Mouse (Mus musculus) megakaryocyte, adult 5-6 weeks (primary cell): Measurements from ENCODE around the gene Psmc1. TPM values are rescaled to one million over a fixed set of nuclear protein-coding genes. Genes with fewer than 3 reads are reported as not detected.
A peak's percentile ranks its signal among the peaks of the same experiment; 100 is the strongest.

Source experiments
- ATAC-seq: 2 replicates; pipeline ENCODE4 v1.8.0; 2016; ENCODE audit warnings: mild to moderate bottlenecking, inconsistent platforms; ENCODE audit not compliant: poor library complexity, severe bottlenecking
- total RNA-seq, 2 experiments: library from RNA; stranded (forward) in 1 of 2; stranded (reverse) in 1 of 2; fragments of 153-499, 151-499 nt in 1 of 2; fragments of 221-1000, 200-1000 nt in 1 of 2; gene quantifications; 2 replicates each; pipeline versions ENCODE4 v1.2.3 to v1.2.4; 2015 to 2017

The Psmc1 gene
- 151 and 157 TPM in 2 replicates for total RNA-seq (2015)
- 154 and 189 TPM in 2 replicates for total RNA-seq (2017)

DNA sequence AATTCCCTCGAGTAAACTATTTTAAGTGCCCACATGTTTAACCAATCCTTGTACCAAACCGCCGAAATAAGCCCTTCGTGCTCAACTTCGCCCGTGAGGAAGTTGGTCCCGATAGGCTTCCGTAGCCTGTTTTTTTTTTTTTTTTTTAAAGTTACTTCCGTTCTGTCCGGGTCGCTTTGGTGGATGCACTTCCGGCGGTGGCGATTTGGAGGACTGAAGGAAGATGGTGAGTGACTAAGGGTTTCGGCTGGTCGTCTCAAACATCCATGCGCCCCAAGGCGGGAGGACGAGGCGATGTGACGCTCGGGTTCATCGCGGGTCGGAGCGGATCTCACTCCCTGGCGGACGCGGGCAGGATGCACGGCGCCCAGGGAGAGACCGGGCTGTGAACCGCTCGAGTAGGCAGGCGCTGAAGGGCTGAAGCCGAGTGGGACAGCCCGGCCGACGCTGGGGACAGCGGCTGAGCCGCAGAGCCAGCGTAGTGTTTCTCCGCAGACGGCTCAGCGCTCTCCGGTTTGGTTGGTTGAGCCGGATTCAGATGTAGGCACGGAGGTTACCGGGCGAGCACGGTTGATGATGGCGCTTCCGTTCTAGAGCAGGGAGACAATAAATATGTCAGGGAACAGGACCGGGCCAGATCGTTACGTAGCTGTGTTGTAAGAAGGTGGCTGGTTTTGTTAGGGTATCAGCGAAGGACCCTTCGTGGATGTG lies at the start of gene Psmc1:
Gene Psmc1, plus strand, starts transcription at position 169 of the 711 bp plus-strand sequence.
- peak; percentile 88 for ATAC-seq

DNA sequence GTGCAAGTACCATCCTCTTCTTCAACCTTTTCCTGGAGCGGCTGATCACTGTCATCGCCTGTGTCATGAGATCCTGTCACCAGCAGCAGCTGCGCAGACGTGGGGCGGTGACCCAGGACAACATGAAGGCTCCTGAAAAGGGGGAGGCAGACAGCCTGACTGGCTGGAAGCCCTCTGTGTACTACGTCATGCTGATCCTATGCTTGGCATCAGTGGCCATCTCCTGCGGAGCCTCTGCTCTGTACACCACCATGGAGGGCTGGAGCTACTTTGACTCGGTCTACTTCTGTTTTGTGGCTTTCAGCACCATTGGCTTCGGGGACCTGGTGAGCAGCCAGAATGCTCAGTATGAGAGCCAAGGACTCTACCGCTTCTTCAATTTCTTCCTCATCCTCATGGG lies 48.9 kb upstream of the Psmc1 start:
- ATAC-seq, result no peak

DNA sequence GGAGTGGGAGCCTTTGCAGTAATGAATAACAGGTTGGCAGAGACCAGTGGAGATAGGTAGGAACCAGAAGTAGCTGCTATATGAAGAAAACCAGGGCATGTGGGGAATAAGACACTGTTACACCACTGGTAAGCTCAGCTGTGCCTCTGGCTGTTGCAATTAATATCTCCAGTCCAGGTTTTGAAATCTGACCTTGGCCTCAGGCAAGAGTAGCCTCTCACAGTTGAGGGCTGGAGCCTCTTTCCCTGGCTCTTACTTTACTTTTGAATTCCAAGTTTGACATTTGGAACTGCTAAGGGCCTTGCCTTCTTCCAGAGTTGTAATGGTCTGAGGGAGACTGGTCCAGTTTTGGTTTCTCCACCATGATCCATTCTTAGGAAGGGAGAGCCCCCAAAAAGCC lies 48.1 kb upstream of the Psmc1 start:
- no peak for ATAC-seq

DNA sequence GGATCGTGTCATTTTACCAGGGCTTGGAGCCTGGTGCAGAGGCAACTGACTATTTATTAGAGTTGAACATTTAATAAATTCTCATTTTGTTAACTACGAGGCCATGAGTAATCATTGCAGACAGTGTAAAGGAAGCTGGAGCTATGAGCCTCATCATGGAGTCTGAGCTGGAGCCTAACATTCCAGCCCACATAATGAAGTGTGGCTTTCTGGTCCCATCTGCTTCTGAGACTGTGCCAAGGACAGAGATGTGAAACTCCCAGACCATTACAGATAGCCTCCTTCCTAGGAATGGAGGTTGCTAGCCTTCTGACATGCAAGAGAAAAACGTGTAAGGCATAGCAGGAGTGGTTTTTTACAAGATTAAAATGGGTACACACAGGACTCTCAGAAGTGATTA lies 47.4 kb upstream of the Psmc1 start:
- no peak for ATAC-seq

DNA sequence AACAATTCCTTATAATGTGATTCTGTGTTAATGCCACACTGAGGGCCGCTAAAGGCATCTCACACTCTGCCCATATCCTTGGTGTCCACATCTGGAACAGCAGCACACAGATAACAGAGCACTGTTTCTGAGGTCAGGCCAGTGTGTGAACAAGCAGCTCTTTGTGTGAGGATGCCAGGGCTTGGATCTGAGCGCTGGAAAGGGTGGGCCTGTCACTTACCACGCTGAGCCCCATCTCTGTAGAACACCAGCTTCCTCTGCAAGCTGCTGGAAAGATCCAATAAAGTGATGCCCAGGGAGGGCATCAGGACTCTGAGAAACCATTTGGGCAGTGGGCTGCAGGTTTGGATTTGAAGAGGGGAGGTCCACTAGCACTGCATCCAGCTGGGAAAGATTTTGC lies 44.8 kb upstream of the Psmc1 start:
- ATAC-seq, result no peak

DNA sequence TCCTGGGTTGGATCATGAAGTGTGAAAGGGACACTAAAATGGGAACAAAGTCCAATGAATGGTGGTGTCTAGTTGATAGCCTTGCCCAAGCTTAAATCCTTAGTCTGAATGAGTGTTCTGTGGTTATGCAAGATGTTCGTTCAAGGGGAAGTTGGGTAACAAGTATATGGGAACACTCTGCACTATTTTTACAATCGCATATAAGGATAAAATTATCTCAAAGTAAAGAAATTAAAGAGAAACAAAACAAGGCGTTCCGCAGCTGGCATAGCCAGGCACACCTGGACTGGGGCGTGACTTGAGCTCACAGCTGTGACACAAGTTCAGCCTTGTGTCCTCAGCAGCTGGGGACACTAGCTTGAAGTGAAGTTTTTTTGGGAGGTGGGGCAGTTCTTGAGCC lies 42.5 kb upstream of the Psmc1 start:
- peak; percentile 94 for ATAC-seq

DNA sequence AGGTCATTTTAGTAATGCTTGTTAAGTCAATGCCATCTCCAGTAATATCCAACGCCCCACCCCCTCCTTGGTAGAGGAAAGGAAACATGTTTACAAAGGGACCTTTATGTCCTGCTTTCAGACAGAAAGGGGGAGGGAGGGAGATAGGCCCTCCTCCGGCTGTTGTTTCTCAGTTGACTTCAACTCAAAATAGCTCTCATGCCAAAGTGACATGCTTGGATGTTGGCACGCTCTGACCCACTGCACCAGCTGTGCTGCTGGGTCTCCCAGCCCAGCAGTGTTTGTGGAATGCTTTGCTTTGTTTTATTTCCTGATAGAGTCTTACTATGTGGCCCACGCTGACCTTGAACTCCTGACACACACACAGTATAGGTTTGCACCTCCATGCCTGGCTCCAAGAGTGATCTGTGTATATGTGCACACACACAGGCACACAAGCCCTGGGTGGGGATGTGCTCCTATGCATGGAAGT lies 36.7 kb upstream of the Psmc1 start:
- ATAC-seq, result no peak

DNA sequence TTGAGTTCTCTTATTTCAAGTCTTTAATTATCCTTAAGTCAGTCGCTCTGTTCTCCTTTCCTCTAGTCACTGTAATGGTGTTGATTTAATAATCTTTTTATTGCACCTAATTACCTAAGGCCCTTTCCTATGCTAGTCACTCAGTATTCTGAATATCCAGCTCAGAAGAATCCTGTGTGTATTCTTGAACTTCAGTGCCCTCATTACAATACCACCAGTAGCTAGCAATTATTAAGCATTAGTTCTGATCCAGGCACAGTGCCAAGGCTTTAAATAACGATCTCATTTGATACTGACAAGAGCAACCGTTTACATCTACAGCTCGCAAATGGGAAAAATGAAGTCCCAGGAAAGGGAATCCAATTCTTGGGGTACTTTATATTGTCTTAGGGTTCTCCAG lies 34.2 kb upstream of the Psmc1 start:
- ATAC-seq, result no peak

DNA sequence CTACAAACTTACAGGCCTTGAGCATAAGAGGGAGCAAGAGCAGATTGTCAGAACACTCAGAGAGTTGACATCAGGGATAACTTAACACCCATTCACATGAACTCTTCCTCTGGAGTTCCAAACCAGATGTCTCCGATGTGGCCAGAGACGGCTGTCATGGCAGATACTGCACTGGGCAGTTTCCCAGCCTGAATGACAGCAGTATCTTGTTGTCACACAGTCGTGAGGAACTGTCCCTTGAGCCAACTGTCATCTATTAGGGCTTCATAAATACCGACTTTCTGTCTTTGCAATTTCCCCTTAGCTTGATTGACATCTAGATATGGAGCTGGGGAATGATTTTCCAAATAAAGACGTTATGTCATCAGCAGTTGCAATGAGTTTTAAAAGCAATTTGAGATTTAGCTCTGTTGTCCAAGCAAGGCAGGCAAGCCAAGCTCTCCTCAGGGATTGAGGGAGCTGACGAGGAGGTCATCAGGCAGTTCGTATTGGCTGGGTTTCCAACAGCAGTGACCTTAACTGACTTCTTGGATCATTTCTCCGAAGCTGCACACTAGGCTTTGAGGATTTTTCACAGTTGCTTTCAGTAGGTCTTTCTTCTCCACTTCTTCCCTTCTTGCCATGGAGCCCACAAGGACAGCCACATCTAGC lies 30.2 kb upstream of the Psmc1 start:
- no peak for ATAC-seq

DNA sequence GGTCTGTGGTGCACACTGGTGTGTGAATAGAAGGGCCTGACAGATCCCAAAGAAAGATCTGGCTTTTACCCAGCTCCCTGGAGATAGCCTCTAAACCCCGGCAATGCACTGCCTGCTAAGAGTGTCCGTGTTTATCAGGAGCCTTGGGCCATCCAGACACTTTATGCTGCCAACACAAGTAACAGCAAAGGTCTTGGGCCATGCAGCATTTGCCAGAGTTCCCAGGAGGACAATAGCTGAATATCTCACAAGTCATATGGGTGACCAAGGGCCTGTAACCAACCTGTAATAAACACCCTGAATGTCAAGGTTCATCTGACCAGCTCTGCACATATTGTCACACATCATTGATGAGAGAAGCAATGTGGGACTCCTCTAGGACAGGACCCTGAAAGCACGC lies 21.9 kb upstream of the Psmc1 start:
- ATAC-seq, result no peak

DNA sequence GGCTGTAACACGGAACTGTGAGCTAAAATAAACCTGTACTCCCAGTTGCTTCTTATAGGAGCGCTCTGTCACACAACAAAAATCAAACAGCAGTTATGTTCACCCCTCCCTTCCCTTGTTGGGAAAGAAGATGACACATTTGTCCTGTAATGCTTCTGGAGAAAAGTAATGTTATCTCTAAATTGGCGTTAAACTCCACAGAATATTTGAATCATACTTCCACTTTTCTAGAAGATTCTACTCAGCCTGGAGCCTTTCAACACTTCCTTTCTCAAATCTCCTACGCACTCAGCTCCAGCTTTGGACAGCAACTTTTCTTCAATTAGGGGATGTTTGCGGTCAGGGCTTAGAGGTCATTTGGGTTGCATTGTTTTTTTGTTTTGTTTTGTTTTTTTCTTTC lies 20.7 kb upstream of the Psmc1 start:
- ATAC-seq, result peak; percentile 89

DNA sequence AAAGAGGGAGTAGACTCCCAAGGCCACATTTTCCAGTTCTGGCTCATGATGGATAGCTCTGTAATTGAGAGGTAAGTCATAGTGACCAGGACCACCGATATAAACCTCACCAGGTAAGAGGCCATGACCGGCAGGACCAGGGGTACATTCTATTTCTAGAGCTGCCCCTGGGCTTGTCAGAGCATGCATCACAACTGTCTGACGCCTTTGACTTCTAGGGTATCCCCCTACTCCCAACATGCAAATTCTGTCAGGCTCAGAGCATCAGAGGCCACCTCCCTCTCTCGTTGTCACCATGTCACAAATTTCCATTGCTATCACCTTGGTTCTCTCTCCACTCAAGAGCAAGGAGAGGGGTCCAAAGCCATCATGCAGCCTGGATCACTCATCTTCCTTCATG lies 19.2 kb upstream of the Psmc1 start:
- no peak for ATAC-seq

DNA sequence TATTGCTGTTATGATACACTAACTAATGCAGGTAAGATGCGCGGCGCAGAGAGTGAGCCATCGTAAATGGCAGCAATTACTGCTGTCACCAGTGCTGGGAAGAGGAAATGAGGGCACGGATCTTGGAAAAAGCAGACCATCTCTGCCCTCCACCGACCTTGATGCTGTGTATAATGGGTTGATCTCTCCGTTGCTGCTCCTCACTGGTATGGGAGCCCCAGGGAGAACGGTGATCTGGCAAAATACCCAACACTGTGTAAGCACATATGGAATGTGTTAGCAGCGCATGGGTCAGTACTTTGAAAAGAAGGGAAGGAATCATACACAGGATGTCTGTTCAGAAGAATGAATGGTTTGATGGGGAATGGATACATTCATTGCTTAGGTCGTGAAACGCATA lies 16.9 kb upstream of the Psmc1 start:
- no peak for ATAC-seq

DNA sequence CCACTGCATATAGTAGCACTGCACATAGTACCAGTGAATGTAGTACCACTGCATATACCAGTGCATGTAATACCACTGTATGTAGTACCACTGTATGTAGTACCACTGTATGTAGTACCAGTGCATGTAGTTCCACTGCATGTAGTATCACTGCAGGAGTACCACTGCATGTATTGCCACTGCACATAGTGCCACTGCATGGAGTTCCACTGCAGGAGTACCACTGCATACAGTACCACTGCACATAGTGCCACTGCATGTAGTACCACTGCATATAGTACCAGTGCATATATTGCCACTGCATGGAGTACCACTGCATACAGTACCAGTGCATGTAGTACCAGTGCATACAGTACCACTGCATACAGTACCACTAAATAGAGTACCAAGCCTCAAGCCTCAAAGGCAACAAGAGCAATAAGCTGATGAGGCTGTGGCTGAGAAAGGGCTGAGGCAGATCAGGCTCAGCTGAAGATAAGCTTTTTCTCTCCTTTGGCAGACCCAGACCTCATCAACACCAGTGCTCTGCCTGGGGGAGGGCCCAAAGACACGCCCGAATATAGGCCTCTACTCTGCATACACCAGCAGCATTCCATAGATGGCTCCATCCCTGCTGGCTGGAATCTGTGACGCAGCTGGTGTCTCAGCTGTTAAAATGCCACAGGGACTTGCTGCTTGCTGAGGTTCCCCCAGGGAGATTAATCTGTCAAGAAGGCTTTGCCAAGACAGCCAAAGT lies 9.8 kb upstream of the Psmc1 start:
- no peak for ATAC-seq

DNA sequence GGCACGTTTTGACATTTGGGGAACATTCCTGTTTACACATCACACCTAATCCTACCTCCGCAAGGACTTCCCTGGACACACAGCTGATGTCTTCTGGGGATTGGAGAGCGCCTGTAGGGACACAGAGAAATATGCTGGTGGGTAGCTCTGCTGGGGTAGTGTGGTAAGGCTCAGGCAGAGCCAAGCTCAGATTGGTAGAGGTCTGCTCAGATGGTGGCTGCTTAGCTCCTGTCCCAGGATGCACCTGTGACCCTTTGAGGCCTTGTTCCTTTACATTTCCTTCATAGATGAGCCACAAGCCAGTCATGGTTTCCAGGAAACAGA lies 9.3 kb upstream of the Psmc1 start:
- no peak for ATAC-seq

DNA sequence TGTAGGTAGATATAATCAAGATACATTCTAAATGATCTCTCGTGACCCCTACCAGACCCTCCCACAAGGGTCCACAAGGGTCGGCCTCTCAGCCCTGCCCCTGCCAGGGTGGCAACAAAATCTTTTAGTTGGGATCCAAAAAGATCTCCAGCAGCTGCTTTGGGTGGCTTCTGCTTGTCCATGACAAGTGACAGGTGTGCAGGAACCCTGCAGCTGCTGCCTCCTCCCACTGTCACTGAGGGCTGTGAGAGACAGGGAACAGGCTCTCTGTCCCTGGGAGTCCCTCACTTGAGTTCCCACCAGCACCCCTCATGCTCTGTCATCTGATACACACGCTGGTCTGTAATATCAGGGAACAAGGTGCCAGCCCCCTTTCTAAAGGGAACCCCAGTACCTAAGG lies 8.3 kb upstream of the Psmc1 start:
- no peak for ATAC-seq

DNA sequence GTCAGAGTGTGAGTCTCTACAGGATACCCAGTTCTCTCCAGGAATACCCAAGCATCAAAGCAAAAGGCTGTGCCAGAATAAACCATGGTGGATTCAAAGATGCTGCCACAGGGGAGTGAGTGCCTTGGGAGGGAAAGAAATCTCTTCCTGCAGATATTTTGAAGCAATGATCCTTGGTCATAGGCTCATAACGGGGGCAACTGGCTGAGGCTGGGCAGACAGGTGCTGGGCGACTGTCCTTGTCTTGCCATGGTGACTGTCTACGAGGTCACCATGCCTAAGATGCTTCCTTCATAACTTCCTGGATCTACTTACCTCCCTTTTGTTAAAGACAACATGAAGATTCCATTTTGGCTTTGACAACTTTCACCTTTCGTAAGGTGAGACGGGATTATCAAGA lies 5.4 kb upstream of the Psmc1 start:
- ATAC-seq, result no peak

DNA sequence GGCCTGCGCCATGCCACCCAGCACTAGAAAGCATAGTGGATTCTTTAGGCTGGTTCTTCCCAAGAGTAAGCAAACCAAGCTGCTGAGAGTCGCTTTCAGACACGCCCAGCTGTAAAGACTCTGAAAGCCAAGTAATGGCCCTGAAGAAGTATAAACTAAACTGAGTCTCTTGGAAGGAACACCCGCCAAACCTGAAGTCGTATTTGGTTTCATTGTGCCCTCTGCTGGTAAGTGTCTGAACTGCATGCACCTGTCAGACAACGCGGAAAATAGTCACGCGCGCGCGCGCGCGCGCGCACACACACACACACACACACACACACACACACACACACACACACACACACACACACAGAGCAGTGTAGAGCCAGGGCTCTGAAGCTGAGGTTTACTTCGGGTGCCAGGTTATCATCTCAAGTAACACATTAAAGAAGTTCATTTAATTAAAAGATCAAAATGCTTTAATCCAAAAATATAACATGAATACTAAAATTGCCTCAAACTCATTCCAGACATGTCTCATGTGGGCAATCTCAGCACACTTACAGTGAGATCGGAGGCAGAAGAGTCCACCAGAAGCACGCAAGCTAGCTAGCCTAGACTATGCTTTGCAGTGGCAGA lies 3.6 kb upstream of the Psmc1 start:
- ATAC-seq, result peak; percentile 60

DNA sequence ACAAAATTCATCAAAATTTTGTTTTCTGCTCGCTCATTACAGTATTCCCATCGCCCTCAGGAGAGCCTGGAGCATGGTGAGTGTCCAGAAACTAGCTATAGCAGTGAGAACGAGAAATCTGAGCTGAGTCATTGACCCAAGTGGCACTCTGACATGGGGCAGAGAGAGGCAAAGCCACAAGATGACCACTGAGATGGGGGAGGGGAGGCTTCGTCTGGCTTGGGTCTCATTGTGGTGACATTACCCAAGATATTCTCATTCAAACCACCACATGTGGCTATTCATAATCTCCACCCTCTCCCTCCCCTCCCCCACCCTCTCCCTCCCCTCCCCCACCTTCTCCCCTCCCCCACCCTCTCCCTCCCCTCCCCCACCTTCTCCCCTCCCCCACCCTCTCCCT lies 2.5 kb upstream of the Psmc1 start:
- ATAC-seq, result no peak

DNA sequence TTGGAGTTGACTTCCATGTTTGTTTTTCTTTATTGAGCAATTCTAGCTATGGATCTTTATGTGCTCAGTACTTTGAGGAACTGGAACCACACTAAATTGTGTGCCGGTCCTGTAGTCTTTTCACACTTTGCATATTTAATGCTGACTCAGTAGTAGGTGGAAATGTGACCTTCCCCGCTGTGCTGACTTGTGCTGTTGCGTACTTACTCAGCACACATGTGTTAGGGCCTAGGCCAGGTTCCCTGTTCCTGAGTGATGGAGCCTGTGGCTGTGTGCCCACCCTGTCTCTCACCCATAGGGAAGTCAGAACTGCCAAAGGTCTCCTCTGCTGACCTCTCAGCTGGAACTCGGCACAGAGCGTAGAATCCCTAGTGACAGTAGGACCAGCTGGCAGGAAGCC lies 6.0 kb downstream of the Psmc1 start:
- ATAC-seq, result peak; percentile 82

DNA sequence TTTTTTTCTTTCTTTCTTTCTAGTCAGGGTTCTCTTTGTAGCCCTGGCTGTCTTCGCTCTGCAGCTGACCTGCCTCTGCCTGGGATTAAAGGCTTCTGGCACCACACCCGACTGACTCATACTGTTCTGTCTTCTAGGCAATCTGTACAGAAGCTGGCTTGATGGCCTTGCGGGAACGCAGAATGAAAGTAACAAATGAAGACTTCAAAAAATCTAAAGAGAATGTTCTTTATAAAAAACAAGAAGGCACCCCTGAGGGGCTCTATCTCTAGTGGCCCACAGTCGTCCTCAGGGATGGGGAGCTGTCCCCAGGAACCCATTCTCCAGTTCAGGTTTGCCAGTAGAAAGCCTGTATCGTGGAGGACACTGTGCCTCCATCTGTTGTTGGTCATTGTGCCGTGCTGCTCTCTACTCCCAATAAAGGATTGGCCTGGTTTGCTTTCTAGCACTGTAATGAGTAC lies 13.0 kb downstream of the Psmc1 start:
- ATAC-seq, result no peak

DNA sequence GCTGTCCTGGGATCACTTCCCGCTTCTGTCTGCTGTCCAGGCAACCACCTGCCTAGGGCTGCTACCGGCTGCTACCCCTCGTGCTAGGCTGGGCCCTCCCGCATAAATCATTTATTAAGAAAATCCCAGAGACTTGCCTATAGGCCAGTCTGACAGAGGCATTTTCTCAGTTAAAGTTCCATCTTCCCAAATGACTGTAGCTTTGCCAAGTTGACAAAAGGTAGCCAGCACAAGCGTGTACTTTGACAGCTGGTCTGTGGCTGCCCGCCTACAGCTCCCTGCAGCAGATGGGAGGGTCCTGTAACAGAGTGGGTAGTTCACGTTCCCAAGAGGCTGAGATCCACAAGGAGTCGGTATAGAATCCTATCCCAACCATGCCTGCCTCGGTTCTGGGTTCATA lies 13.5 kb downstream of the Psmc1 start:
- ATAC-seq, result no peak
